Mouse (Mus musculus): ENCODE measurements at regions not wholly inside any gene's neighbourhood (a gene's known extent, or its start where the extent isn't known, plus 50 kb on each side); places are given as distances from the start of the nearest gene placed in this dataset.
A peak's percentile ranks its signal among the peaks of the same experiment; 100 is the strongest.
"Not testable (repeated sequence)": the region's sequence is repeated elsewhere in the genome, so short reads cannot be mapped to it uniquely, and the experiment has no call there.

- peak; percentile 65 for DNase-seq
Observed at GRCm38 (mm10) chr11:31615107-31615811, 56.4 kb downstream of the Bod1 start.

GRCm38 (mm10) chr11:31614394-31614713 is 57.3 kb downstream of the Bod1 start:
- DNase-seq = no peak

GRCm38 (mm10) chr11:31613688-31614393 is 57.8 kb downstream of the Bod1 start:
- no peak for DNase-seq

GRCm38 (mm10) chr11:31608458-31608857 is 63.2 kb downstream of the Bod1 start:
- no peak for DNase-seq

GRCm38 (mm10) chr11:31601499-31601898 is 70.2 kb downstream of the Bod1 start:
- DNase-seq = no peak

GRCm38 (mm10) chr11:31593604-31594003 is 78.1 kb downstream of the Bod1 start:
- DNase-seq = no peak

GRCm38 (mm10) chr11:31592061-31592460 is 79.6 kb downstream of the Bod1 start:
- DNase-seq = no peak

- no peak for DNase-seq
Observed at GRCm38 (mm10) chr11:31591037-31591554, 80.6 kb downstream of the Bod1 start.

GRCm38 (mm10) chr11:31574941-31575340 is 96.7 kb downstream of the Bod1 start:
- no peak for DNase-seq

- no peak for DNase-seq
Observed at GRCm38 (mm10) chr11:31564742-31565510, 106.8 kb downstream of the Bod1 start.

- no peak for DNase-seq
Observed at GRCm38 (mm10) chr11:31563826-31564741, 107.6 kb downstream of the Bod1 start.

- DNase-seq = no peak
Observed at GRCm38 (mm10) chr11:31562954-31563353, 108.7 kb downstream of the Bod1 start.

GRCm38 (mm10) chr11:31560775-31561174 is 110.9 kb downstream of the Bod1 start:
- no peak for DNase-seq

GRCm38 (mm10) chr11:31555042-31555441 is 116.6 kb downstream of the Bod1 start:
- no peak for DNase-seq

GRCm38 (mm10) chr11:31551614-31552271 is 119.9 kb downstream of the Bod1 start:
- DNase-seq = no peak

- no peak for DNase-seq
Observed at GRCm38 (mm10) chr11:31550747-31551613, 120.7 kb downstream of the Bod1 start.

GRCm38 (mm10) chr11:31545514-31545913 is 126.2 kb downstream of the Bod1 start:
- not testable (repeated sequence) for DNase-seq

- DNase-seq = no peak
Observed at GRCm38 (mm10) chr11:31542635-31543219, 129.0 kb downstream of the Bod1 start.

- DNase-seq = no peak
Observed at GRCm38 (mm10) chr11:31541425-31541824, 130.3 kb downstream of the Bod1 start.

GRCm38 (mm10) chr11:31540816-31541215 is 130.9 kb downstream of the Bod1 start:
- DNase-seq = no peak

All from thymus, postnatal 4 days (tissue).